Mouse (Mus musculus) liver, adult 2 months (tissue): ENCODE data around the gene Hoxa5. TPM values are rescaled to one million over a fixed set of nuclear protein-coding genes. Genes with fewer than 3 reads are reported as not detected.

ENCODE experiments used
- DNase-seq: peaks from one replicate; pipeline ENCODE4 v3.0.0-alpha.2; 2011; ENCODE audit warnings: low read depth, low spot score; ENCODE audit errors: extremely low read depth
- H3K27ac ChIP-seq: fragments of 200-500 bp; replicated peaks from 2 replicates; pipeline ENCODE4 v1.5.1; 2012; ENCODE audit warnings: low read depth, mild to moderate bottlenecking, control low read depth, inconsistent platforms, low read length; ENCODE audit not compliant: insufficient read depth
- H3K27me3 ChIP-seq: fragments of 200-500 bp; 2 replicates; pipeline ENCODE4 v1.6.1; 2012; ENCODE audit warnings: mild to moderate bottlenecking, moderate library complexity, low read length, inconsistent platforms; ENCODE audit not compliant: control insufficient read depth, insufficient read depth
- H3K36me3 ChIP-seq: fragments of 200-500 bp; 2 replicates; pipeline ENCODE4 v1.6.1; 2012; ENCODE audit warnings: low read length, inconsistent platforms; ENCODE audit not compliant: control insufficient read depth, insufficient read depth
- H3K4me1 ChIP-seq: fragments of 200-500 bp; 2 replicates; pipeline ENCODE4 v1.6.1; 2011; ENCODE audit warnings: low read length; ENCODE audit not compliant: control insufficient read depth, insufficient read depth
- H3K4me3 ChIP-seq: fragments of 200-500 bp; 2 replicates; pipeline ENCODE4 v1.5.1; 2011; ENCODE audit warnings: low read depth, mild to moderate bottlenecking, control low read depth, low read length, moderate library complexity; ENCODE audit not compliant: insufficient read depth
- H3K79me2 ChIP-seq: fragments of 200-500 bp; 2 replicates; pipeline ENCODE4 v1.6.1; 2012; ENCODE audit warnings: inconsistent platforms, mild to moderate bottlenecking, low read length, moderate library complexity; ENCODE audit not compliant: control insufficient read depth, insufficient read depth
- H3K9ac ChIP-seq: fragments of 200-500 bp; 2 replicates; pipeline ENCODE4 v1.6.1; 2012; ENCODE audit warnings: low read depth, mild to moderate bottlenecking, control low read depth, inconsistent platforms, low read length
- CTCF ChIP-seq: fragments of 200-500 bp; IDR thresholded peaks from 2 replicates; pipeline ENCODE4 v1.5.1; 2011; ENCODE audit warnings: low read depth, low read length, control low read depth
- POLR2A ChIP-seq: fragments of 200-500 bp; IDR thresholded peaks from 2 replicates; pipeline ENCODE4 v1.6.1; 2011; ENCODE audit warnings: low read length, control low read depth; ENCODE audit not compliant: insufficient read depth; ENCODE audit errors: extremely low read depth
- WGBS: fragments of 180-500 bp; shearing (Covaris S2); methylation state at CpG from one replicate; pipeline ENCODE4 v1.1.7; 2018; 5-methylcytosine and 5-hydroxymethylcytosine counted together
- polyA plus RNA-seq: library from polyadenylated mRNA; depleted of rRNA; stranded (reverse); fragments of >200 nt; gene quantifications from 2 replicates; pipeline ENCODE4 v1.2.3, GENCODE M21; 2012
- total RNA-seq: library from RNA; depleted of rRNA; stranded (reverse); fragments of >200 nt; gene quantifications from 2 replicates; pipeline ENCODE4 v1.2.3, GENCODE M21; 2014

Gene Hoxa5
- total and polyA plus RNA-seq, 2 experiments: 0.16 to 0.28 TPM

GRCm38 (mm10) chr6:52222729-52223128, 18.3 kb upstream of the Hoxa5 start:
- Histone ChIP-seq H3K9ac (no peak overlapping the region), H3K4me1 (peaks cover 3% of the 10 kb centered on the region; the same call in 1 of the 2 replicates), H3K27ac (no peak overlapping the region), H3K27me3 (peaks cover 34% of the 10 kb centered on the region), H3K4me3 (no peak overlapping the region), H3K79me2 (no peaks in the 10 kb centered on the region), H3K36me3 (no peaks in the 10 kb centered on the region)
- WGBS: 34% methylated on average over 13 of the region's 13 CpGs
- TF ChIP-seq CTCF (no peak), POLR2A (no peak)
- no peak for DNase-seq

GRCm38 (mm10) chr6:52221993-52222685, 17.8 kb upstream of the Hoxa5 start:
- TF ChIP-seq POLR2A (no peak), CTCF (no peak)

GRCm38 (mm10) chr6:52221337-52221992, 17.1 kb upstream of the Hoxa5 start, which contains the start of gene Hoxa7:
Gene Hoxa7, minus strand, starts transcription at chr6:52221854.
- DNase-seq: peak; percentile 37
- H3K9ac ChIP-seq: peak within 1 kb of the TSS; percentile 46
- TF ChIP-seq CTCF (peak; percentile 97), POLR2A (no peak)
- H3K36me3 ChIP-seq: no peaks in the 10 kb centered on the region
- no peak within 1 kb of the TSS for H3K27ac ChIP-seq
- 3% methylated on average over 46 of the region's 46 CpGs for WGBS
- H3K27me3 ChIP-seq: peaks cover 38% of the 10 kb centered on the region
- H3K4me1 ChIP-seq: peaks cover 3% of the 10 kb centered on the region; the same call in 1 of the 2 replicates
- no peaks in the 10 kb centered on the region for H3K79me2 ChIP-seq
- peak within 1 kb of the TSS; percentile 62 for H3K4me3 ChIP-seq

More at GRCm38 (mm10) chr6:52221993-52222685, 17.8 kb upstream of the Hoxa5 start:
- peaks cover 3% of the 10 kb centered on the region; the same call in 1 of the 2 replicates for H3K4me1 ChIP-seq
- no peaks in the 10 kb centered on the region for H3K79me2 ChIP-seq
- peaks cover 39% of the 10 kb centered on the region for H3K27me3 ChIP-seq
- H3K27ac ChIP-seq: no peak overlapping the region
- H3K9ac ChIP-seq: no peak overlapping the region
- WGBS: 24% methylated on average over 21 of the region's 21 CpGs
- no peak overlapping the region for H3K4me3 ChIP-seq
- DNase-seq: no peak
- no peaks in the 10 kb centered on the region for H3K36me3 ChIP-seq

GRCm38 (mm10) chr6:52220865-52221310, 16.5 kb upstream of the Hoxa5 start:
- Histone ChIP-seq H3K4me3 (peak overlapping the region; percentile 62; the same call in 1 of the 2 replicates), H3K27ac (no peak overlapping the region), H3K79me2 (no peaks in the 10 kb centered on the region), H3K4me1 (peaks cover 3% of the 10 kb centered on the region; the same call in 1 of the 2 replicates), H3K27me3 (peaks cover 43% of the 10 kb centered on the region), H3K9ac (no peak overlapping the region), H3K36me3 (no peaks in the 10 kb centered on the region)
- DNase-seq: no peak
- 19% methylated on average over 12 of the region's 12 CpGs for WGBS
- TF ChIP-seq POLR2A (no peak), CTCF (no peak)

- TF ChIP-seq CTCF: no peak
- no peak for TF ChIP-seq POLR2A
- peaks cover 42% of the 10 kb centered on the region for H3K27me3 ChIP-seq
- H3K27ac ChIP-seq: no peak overlapping the region
- no peaks in the 10 kb centered on the region for H3K36me3 ChIP-seq
- no peak for DNase-seq
- no peak overlapping the region for H3K9ac ChIP-seq
- no peak overlapping the region for H3K4me3 ChIP-seq
- peaks cover 3% of the 10 kb centered on the region; the same call in 1 of the 2 replicates for H3K4me1 ChIP-seq
- H3K79me2 ChIP-seq: no peaks in the 10 kb centered on the region
- WGBS: 45% methylated on average over 32 of the region's 32 CpGs
These were observed 15.8 kb upstream of the Hoxa5 start for GRCm38 (mm10) chr6:52220003-52220864.
